Mouse (Mus musculus): ENCODE measurements around the gene Lurap1. TPM values are rescaled to one million over a fixed set of nuclear protein-coding genes. Genes with fewer than 3 reads are reported as not detected.

The Lurap1 gene
- polyA plus RNA-seq, 1 experiment, result 0.55 TPM

- peak; percentile 48 for DNase-seq (ENCODE audit: low read depth, low spot score)
- 2% methylated on average over 24 of the region's 24 CpGs for WGBS
Measured at GRCm38 (mm10) chr4:116123602-116124519, 27.3 kb downstream of the Lurap1 start, which contains the start of the genes Rad54l and Pomgnt1. TSS of gene Rad54l (minus strand) at chr4:116123690. TSS of gene Pomgnt1 (plus strand) at chr4:116123840.

GRCm38 (mm10) chr4:116122762-116123161, 28.4 kb downstream of the Lurap1 start:
- DNase-seq (ENCODE audit: low read depth, low spot score), result no peak
- WGBS, result 5% methylated on average over 1 of the region's 1 CpGs

GRCm38 (mm10) chr4:116111486-116111885, 39.7 kb downstream of the Lurap1 start:
- 90% methylated on average over 2 of the region's 2 CpGs for WGBS
- no peak for DNase-seq (ENCODE audit: low read depth, low spot score)

- 85% methylated on average over 6 of the region's 6 CpGs for WGBS
- no peak for DNase-seq (ENCODE audit: low read depth, low spot score)
Measured at GRCm38 (mm10) chr4:116110695-116111094, 40.4 kb downstream of the Lurap1 start.

GRCm38 (mm10) chr4:116105278-116105677, 45.9 kb downstream of the Lurap1 start:
- WGBS, result 94% methylated on average over 5 of the region's 5 CpGs
- DNase-seq (ENCODE audit: low read depth, low spot score), result no peak

GRCm38 (mm10) chr4:116100959-116101358, 50.2 kb downstream of the Lurap1 start:
- no peak for DNase-seq (ENCODE audit: low read depth, low spot score)
- WGBS, result 69% methylated on average over 7 of the region's 7 CpGs

GRCm38 (mm10) chr4:116097211-116097610, 53.9 kb downstream of the Lurap1 start:
- 66% methylated on average over 8 of the region's 8 CpGs for WGBS
- no peak for DNase-seq (ENCODE audit: low read depth, low spot score)

GRCm38 (mm10) chr4:116096291-116096690, 54.8 kb downstream of the Lurap1 start:
- WGBS, result 86% methylated on average over 10 of the region's 10 CpGs
- no peak for DNase-seq (ENCODE audit: low read depth, low spot score)

- DNase-seq (ENCODE audit: low read depth, low spot score), result no peak
Measured at GRCm38 (mm10) chr4:116088510-116089249, 62.5 kb downstream of the Lurap1 start.

More at GRCm38 (mm10) chr4:116088510-116089249, 62.5 kb downstream of the Lurap1 start:
- WGBS, result 92% methylated on average over 23 of the region's 23 CpGs

Other genes with a start within 250 kb of the Lurap1 start
- not detected in 2 replicates for gene Dmbx1, start 211.4 kb downstream of the Lurap1 start, polyA plus RNA-seq (2012; rRNA removed)
- 58.1 and 79.3 TPM in 2 replicates for gene Faah, start 133.4 kb downstream of the Lurap1 start, polyA plus RNA-seq (2012; rRNA removed)
- 9.2 and 10.9 TPM in 2 replicates for gene Nsun4, start 97.5 kb downstream of the Lurap1 start, polyA plus RNA-seq (2012; rRNA removed)
- 240 and 273 TPM in 2 replicates for gene Uqcrh, start 76.3 kb downstream of the Lurap1 start, polyA plus RNA-seq (2012; rRNA removed)
- 41.8 and 58.8 TPM in 2 replicates for gene Lrrc41, start 76.1 kb downstream of the Lurap1 start, polyA plus RNA-seq (2012; rRNA removed)
- 6.2 and 7.0 TPM in 2 replicates for gene Rad54l, start 27.6 kb downstream of the Lurap1 start, polyA plus RNA-seq (2012; rRNA removed)
- gene Pomgnt1, start 27.5 kb downstream of the Lurap1 start, polyA plus RNA-seq (2012; rRNA removed), result 23.0 and 26.3 TPM in 2 replicates
- 109 and 298 TPM in 2 replicates for gene Tspan1, start 16.3 kb upstream of the Lurap1 start, polyA plus RNA-seq (2012; rRNA removed)
- gene 1700042G07Rik, start 22.0 kb upstream of the Lurap1 start, polyA plus RNA-seq (2012; rRNA removed), result not detected in 2 replicates
- gene Gm49337, start 22.0 kb upstream of the Lurap1 start, polyA plus RNA-seq (2012; rRNA removed), result not detected in 2 replicates
- gene Pik3r3, start 70.3 kb upstream of the Lurap1 start, polyA plus RNA-seq (2012; rRNA removed), result 2.7 and 7.4 TPM in 2 replicates

Data from large intestine, adult 2 months (tissue).